Mouse (Mus musculus): Measurements from ENCODE around the gene Slc25a15. TPM values are rescaled to one million over a fixed set of nuclear protein-coding genes. Genes with fewer than 3 reads are reported as not detected.

The Slc25a15 gene
- 10 to 100 TPM; 12.7 to 13.4 TPM for total RNA-seq (2021)
- polyA plus RNA-seq (2012; rRNA removed), result 3.9 and 7.4 TPM in 2 replicates
- long read RNA-seq, transcript Slc25a15-201 (7 exons, 3,430 nt), result major isoform, 17 of 22 reads
- long read RNA-seq, partial matches to known transcripts, result 0 of 22 reads
- long read RNA-seq, other reads (novel, unspliced or antisense), result 5 of 22 reads

DNA sequence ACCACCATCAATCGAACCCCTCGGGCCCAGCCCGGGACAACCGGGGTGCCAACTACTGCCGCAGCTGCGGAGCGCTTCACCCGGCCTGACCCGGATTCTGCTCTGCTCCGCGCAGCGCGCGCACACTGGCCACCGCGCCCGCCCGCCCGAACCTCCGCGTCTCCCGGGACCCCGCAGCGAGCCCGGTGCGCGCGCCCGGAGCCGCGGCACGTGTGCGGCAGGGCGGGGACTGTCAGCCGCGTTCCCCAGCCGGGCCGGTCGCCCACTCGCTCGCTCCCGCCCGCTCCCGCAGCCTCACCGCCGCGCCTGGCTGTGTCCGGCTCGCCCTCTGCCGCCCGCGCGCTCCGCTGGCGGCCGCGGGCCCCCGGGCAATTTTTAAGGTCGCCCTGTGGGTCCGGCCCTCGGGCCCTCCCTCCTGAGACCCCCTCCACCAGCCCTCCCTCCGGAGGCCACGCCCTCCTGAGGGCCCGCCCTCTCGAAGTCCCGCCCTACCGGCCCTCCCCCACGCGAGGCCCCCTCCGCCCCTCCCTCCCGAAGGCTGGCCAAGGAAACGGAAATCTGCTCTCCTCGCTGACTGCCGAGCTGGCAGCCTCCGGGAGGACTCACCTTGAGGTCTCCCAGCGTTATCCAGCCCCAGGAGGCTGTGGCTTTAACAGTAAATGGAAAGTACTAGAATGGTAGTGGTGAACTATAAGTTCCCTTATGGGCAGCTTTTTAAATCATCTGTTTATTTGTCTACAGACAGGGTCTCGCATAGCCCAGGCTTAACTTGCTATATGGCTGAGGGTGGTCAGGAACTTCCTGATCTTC is at the start of gene Slc25a15:
Gene Slc25a15, minus strand, starts transcription at position 456 of the 810 bp plus-strand sequence.
- peak; percentile 93 to 96 for DNase-seq
- H3K36me3 ChIP-seq (ENCODE audit: control insufficient read depth, insufficient read depth, low read length), result peaks cover 2% of the 10 kb centered on the region; the same call in 1 of the 2 replicates
- TF ChIP-seq EP300 (IDR thresholded peaks at IDR 0.05; ENCODE audit: insufficient read depth, low read depth, low read length) (0 out of 2 replicates have a peak, but pooled peaks have one; percentile 44), POLR2A (IDR thresholded peaks at IDR 0.05; ENCODE audit: insufficient read depth, low read depth, low read length) (peak; percentile 98), CTCF (IDR thresholded peaks at IDR 0.05) (no peak)
- intact Hi-C loops (cut with DNase I), result loop anchor here (5.0 kb wide), 2 partner anchors 79 to 206 kb away; partner anchors contain the start of gene Vps36
- under 1% methylated on average over 60 of the region's 77 CpGs for WGBS
- H3K27ac ChIP-seq, result peak within 1 kb of the TSS; percentile 97
- H3K9ac ChIP-seq (ENCODE audit: low read depth, low read length), result peak within 1 kb of the TSS; percentile 89
- H3K79me2 ChIP-seq (replicated peaks; ENCODE audit: control insufficient read depth, insufficient read depth, low read length), result no peaks in the 10 kb centered on the region
- H3K4me3 ChIP-seq, result peak within 1 kb of the TSS; percentile 81
- peaks cover 3% of the 10 kb centered on the region; the same call in 1 of the 2 replicates for H3K4me1 ChIP-seq (ENCODE audit: control insufficient read depth, insufficient read depth, low read length)
- no peaks in the 10 kb centered on the region for H3K27me3 ChIP-seq (ENCODE audit: control insufficient read depth, insufficient read depth, low read length)

DNA sequence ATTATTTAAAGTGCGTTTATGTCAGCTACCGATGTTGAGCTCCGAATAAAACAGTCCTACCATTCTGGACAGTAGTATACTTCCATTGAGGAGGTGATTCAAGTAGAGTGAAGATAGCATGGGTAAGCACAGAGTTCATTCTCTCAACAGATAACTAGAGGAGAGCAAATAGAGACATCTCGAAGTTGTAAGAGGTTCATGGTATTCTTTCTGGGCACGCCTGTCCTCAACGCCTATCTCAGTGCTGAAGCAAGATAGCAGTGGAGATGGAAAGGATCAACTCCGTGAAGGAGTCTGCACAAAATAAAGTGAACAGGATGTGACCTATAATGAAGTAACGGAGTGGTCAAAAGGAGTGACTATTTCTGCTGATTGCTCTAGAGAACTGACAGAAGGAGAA is 13.6 kb upstream of the Slc25a15 start:
- H3K4me1 ChIP-seq (ENCODE audit: control insufficient read depth, insufficient read depth, low read length), result peaks cover 1% of the 10 kb centered on the region
- TF ChIP-seq EP300 (IDR thresholded peaks at IDR 0.05; ENCODE audit: insufficient read depth, low read depth, low read length) (no peak), POLR2A (IDR thresholded peaks at IDR 0.05; ENCODE audit: insufficient read depth, low read depth, low read length) (no peak), CTCF (IDR thresholded peaks at IDR 0.05) (no peak)
- peak overlapping the region; percentile 90 for H3K9ac ChIP-seq (ENCODE audit: low read depth, low read length)

DNA sequence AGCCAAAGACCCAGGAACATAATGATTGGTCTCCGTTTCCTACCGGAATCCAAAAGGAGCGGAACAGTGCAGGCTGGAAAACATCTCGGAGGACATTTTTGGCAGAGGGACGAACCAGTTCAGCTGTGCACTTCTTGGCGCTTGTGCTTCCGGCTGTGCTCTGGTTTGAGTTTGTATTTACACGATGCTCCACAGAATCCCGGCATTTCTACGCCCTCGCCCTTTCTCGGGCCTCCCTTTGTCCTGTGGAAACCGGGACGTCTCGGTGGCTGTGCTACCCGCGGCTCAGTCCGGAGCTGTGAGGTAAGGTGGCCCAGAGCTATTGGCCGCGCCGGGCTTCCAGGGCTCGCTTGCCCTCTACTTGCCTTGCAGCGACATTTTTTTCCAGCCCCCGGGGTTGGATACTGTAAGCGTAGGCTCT is 12.9 kb upstream of the Slc25a15 start, which contains the start of gene Mrps31:
Gene Mrps31, plus strand, starts transcription at position 80 of the 421 bp plus-strand sequence.
- peak within 1 kb of the TSS; percentile 90 for H3K9ac ChIP-seq (ENCODE audit: low read depth, low read length)
- WGBS, result under 1% methylated on average over 25 of the region's 25 CpGs
- peaks cover 1% of the 10 kb centered on the region for H3K4me1 ChIP-seq (ENCODE audit: control insufficient read depth, insufficient read depth, low read length)
- H3K36me3 ChIP-seq (ENCODE audit: control insufficient read depth, insufficient read depth, low read length), result no peaks in the 10 kb centered on the region; the same call in 1 of the 2 replicates
- H3K27ac ChIP-seq, result peak within 1 kb of the TSS; percentile 91
- H3K27me3 ChIP-seq (ENCODE audit: control insufficient read depth, insufficient read depth, low read length), result no peaks in the 10 kb centered on the region
- DNase-seq, result peak; percentile 84 to 86
- TF ChIP-seq POLR2A (IDR thresholded peaks at IDR 0.05; ENCODE audit: insufficient read depth, low read depth, low read length) (peak; percentile 80), EP300 (IDR thresholded peaks at IDR 0.05; ENCODE audit: insufficient read depth, low read depth, low read length) (peak; percentile 95), CTCF (IDR thresholded peaks at IDR 0.05) (peak; percentile 9; the same call in 1 of the 2 replicates)
- intact Hi-C loops (cut with DNase I), result loop anchor here (2.0 kb wide), 1 partner anchor 14 kb away; no protein-coding TSS in a partner anchor
- H3K4me3 ChIP-seq, result peak within 1 kb of the TSS; percentile 85
- peaks cover 3% of the 10 kb centered on the region for H3K79me2 ChIP-seq (replicated peaks; ENCODE audit: control insufficient read depth, insufficient read depth, low read length)

More for the DNA sequence above, 13.6 kb upstream of the Slc25a15 start:
- peak overlapping the region; percentile 85 for H3K4me3 ChIP-seq
- peaks cover 3% of the 10 kb centered on the region for H3K79me2 ChIP-seq (replicated peaks; ENCODE audit: control insufficient read depth, insufficient read depth, low read length)
- H3K27ac ChIP-seq, result peak overlapping the region; percentile 91; the same call in 1 of the 2 replicates
- H3K27me3 ChIP-seq (ENCODE audit: control insufficient read depth, insufficient read depth, low read length), result no peaks in the 10 kb centered on the region
- WGBS, result 3% methylated on average over 8 of the region's 8 CpGs
- no peaks in the 10 kb centered on the region; the same call in 1 of the 2 replicates for H3K36me3 ChIP-seq (ENCODE audit: control insufficient read depth, insufficient read depth, low read length)
- intact Hi-C loops (cut with DNase I), result loop anchor here (2.0 kb wide), 1 partner anchor 15 kb away; no protein-coding TSS in a partner anchor
- DNase-seq, result no peak

DNA sequence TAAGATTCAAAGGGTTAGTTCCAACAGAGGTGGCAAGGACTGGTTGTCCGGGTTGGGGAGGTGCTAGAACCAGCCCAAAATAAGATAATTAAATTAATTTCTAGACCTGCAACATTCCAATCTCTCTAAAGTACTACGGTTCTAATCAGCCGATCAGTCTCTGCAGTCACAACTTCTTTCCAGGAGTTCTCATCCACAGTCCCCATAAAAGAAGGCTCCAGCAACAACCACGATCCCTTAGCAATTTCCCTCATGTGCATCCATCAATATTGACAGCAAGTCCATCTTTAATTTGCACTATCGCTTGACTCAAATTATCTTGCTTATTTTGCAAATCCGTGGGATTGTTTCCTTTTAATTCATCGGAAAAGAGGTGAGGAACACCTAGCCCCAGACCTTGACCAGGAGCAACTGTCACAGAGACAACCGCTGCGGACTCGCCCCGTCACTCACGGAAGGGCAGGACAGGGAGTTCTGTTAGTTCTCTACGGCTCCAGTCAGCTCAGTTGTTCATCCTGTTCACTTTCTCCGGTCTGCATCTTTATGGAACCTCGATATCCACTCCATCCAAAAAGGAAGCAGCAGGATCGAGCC is 12.4 kb upstream of the Slc25a15 start:
- DNase-seq, result no peak
- Histone ChIP-seq H3K4me1 (ENCODE audit: control insufficient read depth, insufficient read depth, low read length) (peaks cover 1% of the 10 kb centered on the region), H3K4me3 (peak overlapping the region; percentile 85), H3K9ac (ENCODE audit: low read depth, low read length) (peak overlapping the region; percentile 78), H3K27ac (peak overlapping the region; percentile 91), H3K27me3 (ENCODE audit: control insufficient read depth, insufficient read depth, low read length) (no peaks in the 10 kb centered on the region), H3K79me2 (replicated peaks; ENCODE audit: control insufficient read depth, insufficient read depth, low read length) (peaks cover 3% of the 10 kb centered on the region), H3K36me3 (ENCODE audit: control insufficient read depth, insufficient read depth, low read length) (no peaks in the 10 kb centered on the region; the same call in 1 of the 2 replicates)
- TF ChIP-seq CTCF (IDR thresholded peaks at IDR 0.05) (no peak), POLR2A (IDR thresholded peaks at IDR 0.05; ENCODE audit: insufficient read depth, low read depth, low read length) (no peak), EP300 (IDR thresholded peaks at IDR 0.05; ENCODE audit: insufficient read depth, low read depth, low read length) (no peak)
- 12% methylated on average over 16 of the region's 16 CpGs for WGBS
- intact Hi-C loops (cut with DNase I), result loop anchor here (2.0 kb wide), 1 partner anchor 14 kb away; no protein-coding TSS in a partner anchor

DNA sequence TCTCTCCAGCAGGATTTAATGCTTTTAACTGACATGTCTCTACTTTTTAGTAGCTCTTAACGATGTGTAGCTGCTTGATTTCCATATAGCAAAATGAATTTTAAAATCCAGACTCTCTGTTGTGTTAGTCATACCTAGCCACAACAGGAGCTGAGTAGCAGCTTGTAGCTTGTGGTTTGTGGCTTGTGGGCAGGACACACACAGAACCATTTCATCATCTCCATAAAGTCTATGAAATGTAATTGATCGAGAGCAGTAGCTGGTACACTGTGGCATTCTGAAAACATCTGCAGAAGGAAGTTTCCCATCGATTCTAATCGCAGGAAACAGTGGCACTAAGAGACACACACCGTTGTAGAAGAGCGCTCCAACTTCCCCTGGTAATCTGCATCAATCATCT is 7.3 kb upstream of the Slc25a15 start:
- intact Hi-C loops (cut with DNase I), result no loop called here
- no peak for DNase-seq
- 49% methylated on average over 6 of the region's 6 CpGs for WGBS
- Histone ChIP-seq H3K36me3 (ENCODE audit: control insufficient read depth, insufficient read depth, low read length) (no peaks in the 10 kb centered on the region), H3K4me1 (ENCODE audit: control insufficient read depth, insufficient read depth, low read length) (no peaks in the 10 kb centered on the region), H3K27ac (no peak overlapping the region), H3K79me2 (replicated peaks; ENCODE audit: control insufficient read depth, insufficient read depth, low read length) (no peaks in the 10 kb centered on the region), H3K27me3 (ENCODE audit: control insufficient read depth, insufficient read depth, low read length) (no peaks in the 10 kb centered on the region), H3K4me3 (no peak overlapping the region), H3K9ac (ENCODE audit: low read depth, low read length) (no peak overlapping the region)
- no peak for TF ChIP-seq EP300 (IDR thresholded peaks at IDR 0.05; ENCODE audit: insufficient read depth, low read depth, low read length)
- no peak for TF ChIP-seq POLR2A (IDR thresholded peaks at IDR 0.05; ENCODE audit: insufficient read depth, low read depth, low read length)
- no peak for TF ChIP-seq CTCF (IDR thresholded peaks at IDR 0.05)

Measured in heart, adult 2 months (tissue).